Mouse (Mus musculus) neural tube, embryonic 11.5 days (tissue): Measurements from ENCODE around the gene Slc9a6. TPM values are rescaled to one million over a fixed set of nuclear protein-coding genes. Genes with fewer than 3 reads are reported as not detected.

ENCODE experiments used
- ATAC-seq: fragments of 200-750 bp; cut with Nextera tagmentation; 2 replicates; pipeline ENCODE4 v1.8.0; 2017; ENCODE audit warnings: moderate number of reproducible peaks, mild to moderate bottlenecking, moderate TSS enrichment, moderate library complexity; ENCODE audit not compliant: insufficient read depth, low FRiP score, low TSS enrichment
- DNase-seq: peaks from one replicate; pipeline ENCODE4 v3.0.0-alpha.2; 2015; ENCODE audit warnings: low spot score
- H3K27ac ChIP-seq: fragments of 300-500 bp; sonication (generic); 2 replicates; pipeline ENCODE4 v1.5.1; 2014; ENCODE audit warnings: low read depth, mild to moderate bottlenecking, low read length
- H3K27me3 ChIP-seq: fragments of 300-500 bp; sonication (generic); 2 replicates; pipeline ENCODE4 v1.6.1; 2014; ENCODE audit warnings: mild to moderate bottlenecking, low read length, mixed read lengths; ENCODE audit not compliant: control insufficient read depth, insufficient read depth
- H3K36me3 ChIP-seq: fragments of 300-500 bp; sonication (generic); 2 replicates; pipeline ENCODE4 v1.6.1; 2014; ENCODE audit warnings: mild to moderate bottlenecking, low read length, moderate library complexity, mixed read lengths; ENCODE audit not compliant: control insufficient read depth, insufficient read depth
- H3K4me1 ChIP-seq: fragments of 300-500 bp; sonication (generic); 2 replicates; pipeline ENCODE4 v1.6.1; 2014; ENCODE audit warnings: low read length, mixed read lengths; ENCODE audit not compliant: control insufficient read depth, insufficient read depth
- H3K4me2 ChIP-seq: fragments of 300-500 bp; sonication (generic); 2 replicates; pipeline ENCODE4 v1.6.1; 2014; ENCODE audit warnings: low read depth, mild to moderate bottlenecking, moderate library complexity
- H3K4me3 ChIP-seq: fragments of 300-500 bp; sonication (generic); 2 replicates; pipeline ENCODE4 v1.5.1; 2014; ENCODE audit warnings: low read depth, low read length
- H3K9ac ChIP-seq: fragments of 300-500 bp; sonication (generic); 2 replicates; pipeline ENCODE4 v1.6.1; 2014; ENCODE audit warnings: mild to moderate bottlenecking, low read length
- H3K9me3 ChIP-seq: fragments of 300-500 bp; sonication (generic); 2 replicates; pipeline ENCODE4 v1.6.1; 2016; ENCODE audit warnings: low read length; ENCODE audit not compliant: control insufficient read depth
- WGBS: fragments of 180-500 bp; shearing (Covaris S2); extraction: QIAGEN DNeasy Blood & Tissue Kit; methylation state at CpG from one replicate; pipeline ENCODE4 v1.1.7; 2014; 5-methylcytosine and 5-hydroxymethylcytosine counted together
- polyA plus RNA-seq: library from polyadenylated mRNA; unstranded; fragments of >200 nt; fragmentation: Nextera tagmentation; extraction: Ambion mirVana; gene quantifications from 2 replicates; pipeline ENCODE4 v1.2.1, GENCODE M21; 2014

Slc9a6 gene
- polyA plus RNA-seq, 1 experiment from 2014 or later: 17.2 TPM

DNA sequence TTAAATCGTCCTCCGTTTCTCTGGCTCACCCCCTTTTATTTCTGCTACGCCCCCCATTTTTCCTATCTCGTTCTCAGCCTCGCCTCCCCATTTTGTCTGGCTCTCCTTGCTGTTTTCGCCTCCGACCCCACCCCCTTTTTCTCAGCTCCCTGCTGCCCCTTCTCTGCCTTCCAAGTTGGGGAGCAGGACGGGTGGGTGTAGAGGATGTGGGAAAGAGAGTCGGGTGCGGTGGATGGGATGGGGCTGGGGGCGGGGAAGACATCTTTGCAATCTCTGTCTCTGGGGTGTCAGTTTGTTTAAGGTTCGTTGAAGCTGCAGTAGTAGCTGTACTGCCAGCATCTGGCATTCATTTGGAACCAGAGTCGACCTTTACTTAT lies 749 bp downstream of the Slc9a6 start:
- WGBS: 18% methylated on average over 13 of the region's 13 CpGs
- Histone ChIP-seq H3K4me2 (peak overlapping the region; percentile 52), H3K27ac (0 out of 2 replicates have a peak overlapping the region, but pooled peaks have one; percentile 60), H3K9ac (peak overlapping the region; percentile 66), H3K36me3 (no peaks in the 10 kb centered on the region), H3K27me3 (no peaks in the 10 kb centered on the region), H3K9me3 (no peaks in the 10 kb centered on the region), H3K4me3 (peak overlapping the region; percentile 57), H3K4me1 (no peaks in the 10 kb centered on the region)
- ATAC-seq: peak; percentile 25; the same call in 1 of the 2 replicates
- DNase-seq: peak; percentile 36

DNA sequence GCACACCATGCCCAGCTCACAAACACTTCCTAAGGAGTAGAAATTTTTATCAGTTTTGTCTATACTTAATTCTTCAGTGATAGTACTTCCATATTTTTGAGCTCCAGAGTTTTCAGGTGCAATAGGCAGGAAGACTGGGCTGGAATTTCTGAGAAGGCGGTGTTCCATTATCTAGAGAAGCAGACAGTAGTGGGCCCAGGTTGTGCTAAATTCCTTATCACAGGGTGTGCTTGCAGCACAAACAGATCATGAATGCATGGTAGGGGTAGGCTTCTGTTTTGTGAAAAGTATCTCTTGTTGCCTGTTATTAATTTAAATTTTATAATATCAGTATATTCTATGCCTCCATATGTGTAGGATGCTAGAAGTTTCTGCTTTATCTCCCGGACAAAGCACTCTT lies 5.7 kb downstream of the Slc9a6 start:
- Histone ChIP-seq H3K27me3 (no peaks in the 10 kb centered on the region), H3K9ac (no peak overlapping the region), H3K36me3 (no peaks in the 10 kb centered on the region), H3K4me3 (no peak overlapping the region), H3K4me2 (no peak overlapping the region), H3K27ac (no peak overlapping the region), H3K4me1 (no peaks in the 10 kb centered on the region), H3K9me3 (no peaks in the 10 kb centered on the region)
- 90% methylated on average over 2 of the region's 2 CpGs for WGBS
- DNase-seq: no peak
- no peak for ATAC-seq

DNA sequence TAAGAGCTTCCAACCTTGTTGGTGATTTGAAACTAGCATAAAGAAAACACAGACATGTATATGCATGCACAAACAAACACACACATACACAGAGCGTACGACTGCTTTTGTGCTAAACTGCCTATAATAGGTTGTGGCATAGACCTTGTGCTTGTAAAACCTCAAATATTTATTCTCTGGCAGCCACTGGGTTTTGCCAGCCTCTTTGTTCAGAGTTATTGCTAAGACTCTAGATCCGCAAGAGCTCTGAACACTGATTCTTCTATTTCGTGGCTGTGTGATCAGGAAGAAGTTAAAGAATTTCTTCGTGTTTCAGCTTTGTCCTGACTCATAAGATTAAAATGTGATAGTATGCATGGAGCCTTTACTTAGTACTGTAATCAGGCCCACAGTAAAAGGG lies 26.6 kb downstream of the Slc9a6 start:
- H3K36me3 ChIP-seq: no peaks in the 10 kb centered on the region
- DNase-seq (no peak), ATAC-seq (no peak)
- 86% methylated on average over 5 of the region's 5 CpGs for WGBS
- no peaks in the 10 kb centered on the region for H3K9me3 ChIP-seq
- no peak overlapping the region for H3K27ac ChIP-seq
- no peaks in the 10 kb centered on the region for H3K27me3 ChIP-seq
- no peaks in the 10 kb centered on the region for H3K4me1 ChIP-seq
- H3K4me3 ChIP-seq: no peak overlapping the region
- no peak overlapping the region for H3K9ac ChIP-seq
- no peak overlapping the region for H3K4me2 ChIP-seq

DNA sequence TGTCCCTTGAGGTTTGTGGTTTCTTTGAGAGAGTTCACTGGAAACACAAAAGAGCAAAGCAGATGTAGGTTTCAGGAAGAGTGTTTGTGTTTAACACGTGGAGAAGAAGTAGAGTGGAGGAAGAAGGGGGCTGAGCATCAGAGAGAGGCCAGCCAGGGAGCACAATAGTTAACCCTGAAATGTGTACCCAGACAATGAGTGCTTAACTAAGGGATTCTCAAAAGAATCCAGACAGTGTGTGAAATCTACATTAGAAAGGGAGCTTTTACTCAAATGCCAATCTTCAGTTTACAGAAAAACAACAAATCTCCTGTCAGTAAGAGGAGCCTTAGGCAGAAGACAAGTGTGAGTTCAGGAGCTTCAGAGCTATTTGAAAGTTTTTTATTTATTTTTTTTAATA lies 30.5 kb downstream of the Slc9a6 start:
- H3K9me3 ChIP-seq: no peaks in the 10 kb centered on the region
- no peaks in the 10 kb centered on the region for H3K36me3 ChIP-seq
- no peak for ATAC-seq
- H3K27ac ChIP-seq: no peak overlapping the region
- 15% methylated on average over 1 of the region's 1 CpGs for WGBS
- H3K27me3 ChIP-seq: no peaks in the 10 kb centered on the region
- no peaks in the 10 kb centered on the region for H3K4me1 ChIP-seq
- H3K9ac ChIP-seq: no peak overlapping the region
- H3K4me2 ChIP-seq: no peak overlapping the region
- no peak overlapping the region for H3K4me3 ChIP-seq
- DNase-seq: no peak

DNA sequence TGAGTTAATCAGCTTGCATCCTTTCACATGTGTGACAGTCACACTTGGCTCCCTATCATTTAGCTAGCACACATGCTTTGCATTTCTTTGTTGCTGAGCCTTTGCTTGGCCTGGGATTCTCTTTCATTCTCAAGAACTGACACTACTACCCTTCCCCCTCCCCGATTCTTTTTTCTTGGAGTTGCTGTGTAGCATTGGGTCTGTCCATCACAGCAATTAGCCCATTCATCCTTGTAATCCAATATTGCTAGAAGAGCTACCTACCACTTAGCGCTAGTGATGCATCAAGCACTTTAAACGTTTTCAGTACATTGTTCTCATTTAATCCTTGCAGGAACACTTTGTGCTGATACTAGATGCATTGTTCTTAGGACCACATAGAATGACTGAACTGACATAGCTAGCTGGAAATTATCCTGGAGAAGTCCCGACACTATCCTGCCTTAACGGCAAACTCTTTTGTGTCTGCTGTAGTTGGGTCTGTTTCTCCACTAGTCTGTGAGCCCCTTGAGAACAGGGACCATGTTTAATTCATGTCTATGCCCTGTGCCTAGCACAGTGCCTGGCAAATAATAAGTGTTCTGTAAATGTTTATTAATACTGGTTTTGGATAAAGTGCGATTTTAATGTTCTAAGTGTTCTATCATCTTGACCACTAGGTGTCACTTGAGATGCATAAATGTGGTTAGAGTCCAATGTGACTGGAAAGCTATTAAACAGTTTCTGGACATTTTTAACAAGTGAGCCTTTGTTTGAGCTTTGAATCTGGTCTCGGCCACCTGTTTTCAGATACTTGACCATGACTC lies 40.2 kb downstream of the Slc9a6 start:
- H3K27ac ChIP-seq: no peak overlapping the region
- H3K4me2 ChIP-seq: no peak overlapping the region
- no peak overlapping the region for H3K4me3 ChIP-seq
- no peaks in the 10 kb centered on the region for H3K27me3 ChIP-seq
- DNase-seq: no peak
- H3K36me3 ChIP-seq: no peaks in the 10 kb centered on the region
- WGBS: 70% methylated on average over 7 of the region's 7 CpGs
- H3K9ac ChIP-seq: no peak overlapping the region
- ATAC-seq: no peak
- H3K9me3 ChIP-seq: no peaks in the 10 kb centered on the region
- no peaks in the 10 kb centered on the region for H3K4me1 ChIP-seq

DNA sequence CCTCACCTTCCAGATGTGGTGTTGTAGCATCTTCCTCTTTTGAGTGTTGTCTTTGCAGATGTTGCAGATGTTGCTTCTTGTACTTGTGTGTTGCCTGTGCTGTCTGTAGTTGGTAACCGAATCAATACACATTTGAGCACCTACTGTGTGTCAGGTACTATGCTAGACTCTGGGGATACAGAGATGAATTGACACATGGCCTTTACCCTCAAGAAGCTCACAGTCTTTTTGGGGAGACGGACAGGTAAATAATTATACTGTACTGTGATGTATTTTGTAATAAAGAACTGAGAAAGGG lies 40.7 kb downstream of the Slc9a6 start:
- no peaks in the 10 kb centered on the region for H3K36me3 ChIP-seq
- H3K4me1 ChIP-seq: no peaks in the 10 kb centered on the region
- H3K9me3 ChIP-seq: no peaks in the 10 kb centered on the region
- no peaks in the 10 kb centered on the region for H3K27me3 ChIP-seq
- no peak overlapping the region for H3K4me3 ChIP-seq
- ATAC-seq: no peak
- no peak overlapping the region for H3K27ac ChIP-seq
- no peak overlapping the region for H3K9ac ChIP-seq
- 86% methylated on average over 2 of the region's 2 CpGs for WGBS
- DNase-seq: no peak
- no peak overlapping the region for H3K4me2 ChIP-seq

DNA sequence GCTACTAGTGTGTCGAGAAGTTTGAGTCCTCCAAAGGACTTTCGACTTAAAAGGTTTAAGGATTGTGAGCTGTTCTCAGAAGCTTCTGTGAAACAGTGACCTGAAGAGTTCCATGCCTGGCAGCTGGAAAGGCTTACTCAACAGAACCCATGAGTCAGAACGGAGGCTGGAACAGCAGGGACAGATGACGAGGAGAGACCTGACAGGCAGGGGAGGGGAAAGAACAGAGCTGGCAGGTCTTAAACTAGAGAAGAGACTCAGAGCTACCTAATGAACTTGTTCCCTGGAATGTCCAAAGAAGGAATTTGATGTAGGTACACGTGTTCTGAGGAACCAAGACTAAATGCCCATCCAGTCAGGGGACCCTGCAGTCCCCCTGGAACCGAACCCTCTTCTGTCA lies 41.3 kb downstream of the Slc9a6 start:
- Histone ChIP-seq H3K4me3 (no peak overlapping the region), H3K4me1 (no peaks in the 10 kb centered on the region), H3K36me3 (no peaks in the 10 kb centered on the region), H3K27me3 (no peaks in the 10 kb centered on the region), H3K9ac (no peak overlapping the region), H3K9me3 (no peaks in the 10 kb centered on the region), H3K27ac (no peak overlapping the region), H3K4me2 (no peak overlapping the region)
- ATAC-seq (no peak), DNase-seq (no peak)
- WGBS: 75% methylated on average over 6 of the region's 6 CpGs

DNA sequence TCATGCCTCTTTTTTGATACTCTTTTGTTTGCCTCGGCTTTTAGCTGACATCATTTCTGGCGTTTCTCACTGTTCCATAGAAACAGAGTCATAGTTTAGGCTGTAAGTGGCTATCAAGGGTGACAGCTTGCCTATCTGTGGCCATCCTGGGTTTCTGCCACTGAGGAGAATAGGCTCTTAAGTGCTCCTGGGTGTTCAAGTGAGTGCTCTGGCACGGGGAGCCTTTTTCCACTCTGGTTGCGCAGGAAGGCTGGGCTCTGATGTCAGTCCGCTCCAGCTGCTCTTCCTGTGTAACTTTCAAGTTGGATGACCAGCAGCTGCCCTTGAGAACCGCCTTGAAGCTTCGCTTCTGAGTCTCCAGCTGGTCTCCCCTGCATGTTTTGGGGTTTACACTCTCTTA lies 42.2 kb downstream of the Slc9a6 start:
- Histone ChIP-seq H3K4me1 (no peaks in the 10 kb centered on the region), H3K4me3 (no peak overlapping the region), H3K9ac (no peak overlapping the region), H3K36me3 (no peaks in the 10 kb centered on the region), H3K27me3 (no peaks in the 10 kb centered on the region), H3K27ac (no peak overlapping the region), H3K9me3 (no peaks in the 10 kb centered on the region), H3K4me2 (no peak overlapping the region)
- DNase-seq: no peak
- ATAC-seq: no peak
- 82% methylated on average over 7 of the region's 7 CpGs for WGBS

DNA sequence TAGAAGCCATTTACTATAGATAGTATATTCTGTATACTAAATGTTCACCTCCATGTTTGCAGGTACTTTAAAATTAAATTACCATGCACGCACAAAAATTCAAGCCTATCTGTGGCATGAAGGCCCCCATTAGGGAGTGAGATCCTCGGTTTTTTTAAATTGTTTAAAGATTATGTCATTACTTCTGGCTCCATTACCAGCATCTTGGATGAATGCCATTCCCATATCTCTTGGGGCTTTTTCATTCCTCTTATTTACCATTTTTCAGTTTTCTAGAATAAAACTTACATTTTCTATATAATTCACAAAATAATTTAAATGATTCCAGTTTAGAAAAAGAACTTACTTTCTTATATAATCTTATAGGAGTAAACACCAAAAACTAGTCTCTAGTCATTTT lies 46.1 kb downstream of the Slc9a6 start:
- H3K4me2 ChIP-seq: no peak overlapping the region
- no peaks in the 10 kb centered on the region for H3K9me3 ChIP-seq
- H3K4me1 ChIP-seq: no peaks in the 10 kb centered on the region
- H3K27me3 ChIP-seq: no peaks in the 10 kb centered on the region
- no peak for ATAC-seq
- H3K36me3 ChIP-seq: no peaks in the 10 kb centered on the region
- no peak overlapping the region for H3K4me3 ChIP-seq
- WGBS: 75% methylated on average over 2 of the region's 2 CpGs
- DNase-seq: no peak
- H3K27ac ChIP-seq: no peak overlapping the region
- H3K9ac ChIP-seq: no peak overlapping the region
